Mouse (Mus musculus): ENCODE data around the gene Mnd1. TPM values are rescaled to one million over a fixed set of nuclear protein-coding genes. Genes with fewer than 3 reads are reported as not detected.

Mnd1 gene
- total RNA-seq, 2 experiments from 2014 or later, result 1.4 to 2.2 TPM

- DNase-seq (ENCODE audit: extremely low spot score in 1 of 2, low spot score in 1 of 2), result no peak
Observed at GRCm38 (mm10) chr3:84165391-84165790, 9.8 kb upstream of the Mnd1 start.

GRCm38 (mm10) chr3:84157559-84158350 is 2.2 kb upstream of the Mnd1 start:
- DNase-seq (ENCODE audit: extremely low spot score in 1 of 2, low spot score in 1 of 2), result no peak

GRCm38 (mm10) chr3:84157011-84157410 is 1.4 kb upstream of the Mnd1 start:
- no peak for DNase-seq (ENCODE audit: extremely low spot score in 1 of 2, low spot score in 1 of 2)

- DNase-seq (ENCODE audit: extremely low spot score in 1 of 2, low spot score in 1 of 2), result no peak
Observed at GRCm38 (mm10) chr3:84156105-84156504, 519 bp upstream of the Mnd1 start.

- DNase-seq (ENCODE audit: extremely low spot score in 1 of 2, low spot score in 1 of 2), result no peak
Observed at GRCm38 (mm10) chr3:84155146-84155545, 440 bp downstream of the Mnd1 start.

DNA sequence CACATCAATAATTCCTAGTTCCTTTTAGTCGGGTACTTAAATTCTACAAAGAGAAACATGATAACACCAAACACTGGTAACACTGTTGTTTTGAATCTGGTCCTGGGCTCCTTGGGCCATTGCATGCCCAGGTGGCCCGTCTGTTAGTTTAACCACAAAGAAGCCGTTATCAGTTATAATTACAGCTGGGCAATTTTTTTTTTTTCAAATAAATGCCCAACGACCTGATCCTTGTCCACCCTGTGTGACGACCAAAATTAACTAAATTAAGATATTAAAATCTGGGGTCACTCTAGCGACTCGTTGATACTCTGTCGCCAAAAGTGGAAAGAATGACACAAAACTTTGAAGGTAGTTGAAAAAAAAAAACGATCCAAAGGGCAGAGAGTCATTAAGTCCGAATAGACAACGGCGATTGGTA is 855 bp downstream of the Mnd1 start:
- no peak for DNase-seq (ENCODE audit: extremely low spot score in 1 of 2, low spot score in 1 of 2)

DNA sequence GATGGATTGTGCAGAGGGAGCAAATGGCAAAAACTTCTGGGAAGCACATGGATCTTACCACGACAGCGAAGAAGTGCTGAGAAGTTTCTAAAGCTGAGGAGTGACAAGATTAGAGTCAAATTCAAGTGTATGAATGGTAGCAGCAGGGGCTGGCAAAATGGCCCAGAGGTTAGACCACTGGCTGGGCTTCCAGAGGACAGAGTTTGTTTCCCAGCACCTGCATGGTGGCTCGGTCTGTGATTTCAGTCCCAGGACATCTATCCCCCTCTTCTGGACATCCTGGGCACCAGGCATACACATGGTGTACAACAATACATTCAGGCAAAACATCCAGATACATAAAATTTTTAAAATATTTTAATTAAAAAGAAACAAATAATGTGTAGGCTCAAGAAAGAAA is 5.8 kb downstream of the Mnd1 start:
- no peak for DNase-seq (ENCODE audit: extremely low spot score in 1 of 2, low spot score in 1 of 2)

GRCm38 (mm10) chr3:84140947-84141346 is 14.6 kb downstream of the Mnd1 start:
- DNase-seq (ENCODE audit: extremely low spot score in 1 of 2, low spot score in 1 of 2), result no peak

DNA sequence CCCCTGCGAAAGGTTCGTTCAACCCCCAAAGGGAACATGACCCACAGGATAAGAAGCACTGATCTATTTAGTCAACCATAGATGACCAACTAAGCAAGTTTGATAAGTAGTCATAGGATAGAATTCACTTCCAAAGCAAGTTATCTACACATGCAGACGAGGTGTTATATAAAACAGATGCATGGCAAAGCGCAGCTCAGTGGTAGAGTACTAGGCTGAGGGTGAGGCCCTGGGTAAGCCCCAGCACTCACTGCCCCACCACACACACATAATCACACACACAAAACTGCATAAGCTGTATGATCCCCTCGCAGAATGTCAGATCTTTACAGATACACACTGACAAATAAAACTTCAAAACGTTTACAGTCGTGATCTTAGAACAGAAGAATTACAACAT is 19.1 kb downstream of the Mnd1 start:
- DNase-seq (ENCODE audit: extremely low spot score in 1 of 2, low spot score in 1 of 2), result no peak

DNA sequence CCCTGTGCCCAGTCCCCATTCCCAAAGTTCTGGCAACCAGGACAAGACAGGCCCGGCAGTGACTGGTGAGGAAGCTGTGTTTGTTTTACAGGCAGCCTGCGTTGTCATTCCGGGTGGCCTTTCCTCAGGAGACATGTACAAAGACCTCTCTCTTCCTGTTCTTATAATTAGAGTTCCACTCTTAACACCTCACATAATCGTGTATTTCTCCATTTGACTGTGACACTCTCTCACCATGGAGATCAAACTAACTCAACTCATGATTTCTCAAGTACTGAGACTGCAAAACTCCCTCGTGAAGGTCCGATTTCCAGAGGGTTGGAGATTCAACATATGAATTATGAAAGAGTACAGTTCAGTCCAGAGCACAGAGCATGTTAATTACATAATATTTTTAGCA is 19.7 kb downstream of the Mnd1 start:
- no peak for DNase-seq (ENCODE audit: extremely low spot score in 1 of 2, low spot score in 1 of 2)

DNA sequence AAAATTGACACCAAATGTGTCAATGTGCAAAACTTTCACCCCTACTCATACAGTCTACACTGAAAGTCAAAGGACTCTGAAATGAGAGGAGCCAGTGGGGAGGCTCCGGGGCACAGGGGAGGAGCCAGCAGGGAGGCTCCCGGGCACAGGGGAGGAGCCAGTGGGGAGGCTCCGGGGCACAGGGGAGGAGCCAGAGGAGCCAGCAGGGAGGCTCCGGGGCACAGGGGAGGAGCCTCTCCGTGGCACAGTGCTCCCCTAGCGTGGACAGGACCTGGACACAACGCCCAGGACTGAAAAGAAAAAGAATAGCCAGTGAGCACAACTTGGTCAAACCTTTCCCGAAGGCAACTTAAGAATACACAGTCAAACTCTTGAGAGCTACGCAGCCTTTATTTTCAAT is 20.2 kb downstream of the Mnd1 start:
- DNase-seq (ENCODE audit: extremely low spot score in 1 of 2, low spot score in 1 of 2), result no peak

DNA sequence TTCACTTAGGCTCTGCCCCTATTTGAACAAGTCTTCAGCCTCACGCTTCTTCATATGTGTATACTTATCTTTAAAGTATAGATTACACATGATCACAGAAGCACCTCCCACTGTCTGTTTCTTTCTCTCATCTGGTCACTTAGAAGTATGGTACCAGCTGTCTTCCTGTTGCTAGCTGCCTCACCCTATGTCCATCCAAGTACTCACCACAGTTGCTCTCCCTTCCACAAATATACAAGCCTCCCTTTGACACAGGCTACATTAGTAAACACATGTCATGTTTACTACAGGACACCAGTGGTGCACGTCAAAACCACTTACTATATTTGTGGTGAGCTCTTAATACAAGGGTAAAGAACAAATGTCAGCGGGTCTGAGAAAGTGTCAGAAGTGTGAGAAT is 24.2 kb downstream of the Mnd1 start:
- no peak for DNase-seq (ENCODE audit: extremely low spot score in 1 of 2, low spot score in 1 of 2)

DNA sequence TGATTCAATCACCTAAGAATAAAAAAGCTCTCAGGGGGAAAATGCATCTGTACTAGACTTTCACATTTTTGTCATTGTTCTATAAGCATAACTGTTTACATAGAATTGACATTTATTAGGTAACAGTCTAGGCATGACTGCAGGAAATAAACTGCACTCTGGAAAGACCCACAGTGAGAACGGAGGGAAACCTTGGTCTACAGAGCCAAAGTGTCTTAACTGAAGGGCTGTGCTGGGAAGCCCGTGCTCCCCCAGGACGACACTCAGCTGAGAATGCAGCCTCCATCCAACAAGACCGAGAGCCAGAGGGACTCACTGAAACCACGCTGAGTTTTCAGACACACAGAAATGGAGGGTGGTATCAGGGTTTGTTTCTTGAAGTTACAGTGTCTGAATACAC is 24.8 kb downstream of the Mnd1 start:
- DNase-seq (ENCODE audit: extremely low spot score in 1 of 2, low spot score in 1 of 2), result no peak

DNA sequence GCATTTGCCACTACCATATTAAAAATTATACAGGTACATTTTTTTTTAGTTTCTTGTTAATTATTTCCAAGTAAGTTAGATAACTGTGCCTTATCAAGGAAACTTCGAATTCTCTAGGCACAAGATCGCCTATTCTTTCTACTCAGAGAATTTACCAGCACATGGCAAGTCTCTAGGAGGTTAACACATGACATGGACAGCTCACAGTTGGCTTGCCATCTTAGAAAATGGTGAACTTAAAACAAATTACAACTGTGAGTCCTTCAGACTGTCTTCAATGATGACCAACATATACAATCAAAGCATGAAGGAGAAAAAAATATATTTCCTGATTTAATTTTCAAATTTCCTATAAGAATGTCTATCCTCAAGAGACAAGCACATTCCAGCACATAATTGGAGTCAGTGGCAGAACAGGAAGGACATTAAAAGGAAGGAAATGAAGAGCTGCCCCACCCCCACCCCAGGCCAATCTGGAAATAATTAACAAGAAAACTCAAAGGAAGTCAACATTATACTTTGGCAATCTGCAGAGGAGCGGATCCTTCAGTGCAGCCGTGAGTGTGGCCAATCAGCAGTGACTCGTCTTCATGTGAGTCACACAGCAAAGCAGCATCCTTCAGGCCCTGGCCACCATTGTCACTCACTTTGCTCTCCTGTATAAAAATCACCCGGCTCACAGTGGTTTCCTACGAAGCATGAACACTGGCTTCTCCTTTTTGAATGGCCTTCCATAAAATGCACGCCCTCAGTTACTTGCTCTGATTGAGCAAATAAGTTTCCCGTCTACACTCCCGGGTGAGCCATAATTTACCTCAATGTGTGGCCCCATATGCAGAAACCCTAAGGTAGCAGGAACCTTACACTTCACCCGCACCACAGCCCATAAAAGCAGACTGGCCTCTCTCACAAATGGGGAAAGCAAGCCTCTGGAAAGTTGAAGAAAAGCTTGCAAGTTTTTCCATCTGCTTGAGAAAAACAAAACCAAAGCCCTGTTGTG is 26.4 kb downstream of the Mnd1 start:
- no peak for DNase-seq (ENCODE audit: extremely low spot score in 1 of 2, low spot score in 1 of 2)

GRCm38 (mm10) chr3:84127431-84127830 is 28.2 kb downstream of the Mnd1 start:
- DNase-seq (ENCODE audit: extremely low spot score in 1 of 2, low spot score in 1 of 2), result no peak

DNA sequence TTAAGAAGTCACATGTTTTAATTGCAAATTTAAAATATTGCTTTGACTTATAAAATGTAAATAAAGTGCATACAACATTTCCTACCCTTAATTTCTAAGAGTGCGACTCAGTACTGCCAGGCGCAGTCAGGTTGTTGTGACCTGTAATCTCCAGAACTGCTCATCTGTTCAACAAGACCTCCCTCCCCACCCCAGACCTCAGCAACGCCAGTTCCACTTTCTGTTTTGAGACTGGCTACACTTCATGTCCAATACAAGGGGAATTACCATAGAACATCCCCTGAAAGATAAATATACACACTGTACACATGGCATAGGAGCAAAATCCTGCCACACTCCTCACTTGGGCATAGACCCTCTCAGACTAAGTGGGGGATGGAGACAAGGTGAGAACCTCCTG is 28.9 kb downstream of the Mnd1 start:
- DNase-seq (ENCODE audit: extremely low spot score in 1 of 2, low spot score in 1 of 2), result no peak

DNA sequence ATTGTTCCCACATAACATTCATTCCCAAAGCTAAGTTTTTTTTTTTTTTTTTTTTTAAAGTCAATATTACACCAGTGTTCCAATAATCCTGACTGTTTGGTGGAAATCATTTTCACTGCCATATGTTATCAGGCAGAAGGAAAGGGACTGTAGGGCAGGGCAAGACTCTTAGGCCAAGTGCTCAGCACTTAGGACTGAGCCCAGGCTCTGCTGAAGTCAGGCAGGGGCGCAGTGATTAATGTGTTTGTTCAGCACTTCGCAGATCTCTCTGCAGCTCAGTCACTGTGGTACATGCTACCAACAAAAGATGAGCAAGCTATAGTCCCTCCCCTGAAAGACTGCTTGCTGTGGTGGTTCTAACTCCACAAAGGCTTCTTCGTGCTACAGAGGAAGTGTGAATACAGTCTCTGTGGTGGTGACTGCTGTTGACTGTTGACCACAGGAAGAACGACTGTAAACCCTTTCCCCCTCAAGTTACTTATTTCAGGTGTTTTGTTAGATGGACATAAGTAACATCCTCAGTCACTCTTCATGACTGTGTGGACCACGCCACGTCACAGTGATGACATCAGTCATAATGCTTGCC is 29.8 kb downstream of the Mnd1 start:
- no peak for DNase-seq (ENCODE audit: extremely low spot score in 1 of 2, low spot score in 1 of 2)

DNA sequence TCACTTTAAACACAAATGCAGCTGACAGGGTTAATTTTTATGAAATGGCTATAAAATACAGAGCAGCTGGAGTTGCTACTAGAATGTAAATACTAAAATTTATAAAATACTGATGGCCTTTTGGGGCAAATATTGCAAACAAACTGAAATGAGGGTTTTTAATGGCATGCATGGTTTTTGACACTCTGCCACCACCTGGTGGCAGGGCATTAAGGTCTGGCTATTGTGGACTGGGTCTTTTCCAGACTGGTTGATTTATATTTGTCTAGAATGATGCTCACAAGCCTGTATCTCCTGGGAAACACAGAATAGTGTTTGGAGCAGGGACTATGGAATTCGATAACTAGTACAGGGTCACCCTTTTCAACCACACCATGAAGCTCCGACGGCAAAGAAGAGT is 32.1 kb downstream of the Mnd1 start:
- peak in 1 of 2 experiments; percentile 33 for DNase-seq (ENCODE audit: extremely low spot score in 1 of 2, low spot score in 1 of 2)

GRCm38 (mm10) chr3:84118718-84119117 is 36.9 kb downstream of the Mnd1 start:
- DNase-seq (ENCODE audit: extremely low spot score in 1 of 2, low spot score in 1 of 2), result no peak

- no peak for DNase-seq (ENCODE audit: extremely low spot score in 1 of 2, low spot score in 1 of 2)
Observed at GRCm38 (mm10) chr3:84118178-84118577, 37.4 kb downstream of the Mnd1 start.

- no peak for DNase-seq (ENCODE audit: extremely low spot score in 1 of 2, low spot score in 1 of 2)
Observed at GRCm38 (mm10) chr3:84108614-84109013, 47.0 kb downstream of the Mnd1 start.

Measured in layer of hippocampus, postnatal 25 days (tissue).